Mouse (Mus musculus): ENCODE results near the gene Clec18a.
"Not testable (repeated sequence)": the region's sequence is repeated elsewhere in the genome, so short reads cannot be mapped to it uniquely, and the experiment has no call there.

Gene Clec18a

DNA sequence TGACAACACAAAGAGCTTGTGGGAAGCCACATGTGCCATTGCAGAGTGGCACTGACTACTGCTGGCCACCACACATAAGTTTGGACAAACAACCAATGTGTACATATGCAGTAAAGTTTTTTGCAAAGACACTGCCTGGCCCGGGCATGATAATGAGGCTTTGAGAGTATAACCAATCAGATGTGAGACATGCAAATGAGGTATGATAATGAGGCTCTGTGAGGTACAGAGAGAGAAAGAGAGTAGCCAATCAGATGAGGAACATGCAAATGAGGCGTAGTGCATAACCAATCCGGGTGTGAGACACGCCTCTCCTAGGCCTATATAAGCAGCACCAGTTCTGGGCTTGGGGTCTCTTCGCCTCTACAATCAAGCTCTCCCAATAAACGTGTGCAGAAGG, at the start of gene Clec18a:
Clec18a (minus strand) TSS at position 101 of the 400 bp plus-strand sequence.
- DNase-seq = not testable (repeated sequence)

DNA sequence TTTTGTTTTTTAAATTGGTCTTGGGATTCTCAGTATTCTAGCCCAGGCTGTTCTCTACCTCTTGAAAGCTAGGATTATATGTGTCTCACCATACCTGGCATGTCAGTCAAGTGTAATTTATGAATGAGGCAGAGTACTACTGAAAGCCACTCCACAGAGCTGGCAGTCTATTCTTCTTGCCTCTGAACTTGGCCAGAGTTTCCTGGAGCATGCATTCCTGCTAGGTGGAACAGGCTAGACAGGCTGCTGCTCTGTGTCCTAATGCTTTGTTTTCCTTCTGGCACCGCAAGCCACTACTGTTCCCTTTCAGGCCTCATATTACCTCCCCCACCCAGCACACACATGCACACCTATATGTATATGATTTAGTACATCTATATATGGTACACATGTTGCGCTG, 38.5 kb upstream of the Clec18a start:
- DNase-seq = no peak

- no peak for DNase-seq
Measured at GRCm38 (mm10) chr8:111119481-111119880, 27.3 kb upstream of the Clec18a start.

GRCm38 (mm10) chr8:111114891-111115290, 22.7 kb upstream of the Clec18a start:
- no peak for DNase-seq

DNA sequence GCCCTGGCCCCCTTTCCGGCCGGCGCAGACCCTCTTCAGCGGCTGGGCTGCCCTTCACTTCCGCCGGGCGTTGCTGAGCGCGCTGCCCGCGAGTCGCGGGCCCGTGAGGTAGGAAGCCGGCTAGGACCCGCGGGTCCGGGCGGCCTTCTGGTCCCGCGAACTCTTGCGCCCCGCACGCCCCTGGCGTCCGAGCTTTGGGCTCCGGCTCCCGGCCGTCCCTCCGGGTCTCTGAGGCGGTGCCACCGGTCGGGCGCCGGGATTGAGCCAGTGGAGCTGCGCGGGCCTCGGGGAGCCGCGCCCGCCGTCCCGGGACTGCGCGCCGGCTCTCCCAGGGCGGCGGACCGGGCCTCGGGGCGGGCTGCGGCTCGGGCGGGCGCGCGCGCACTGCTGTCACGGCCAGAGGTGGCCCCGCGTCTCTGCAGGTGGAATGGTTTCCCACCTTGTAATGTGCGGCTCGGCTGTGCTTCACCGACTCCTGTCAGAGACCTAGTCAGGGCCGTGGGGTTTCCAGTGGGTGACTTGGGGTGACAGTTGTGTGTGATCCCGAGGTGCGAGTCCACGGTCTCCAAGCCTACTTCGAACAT, 2.6 kb upstream of the Clec18a start:
- DNase-seq = peak in 1 of 2 experiments; percentile 28

DNA sequence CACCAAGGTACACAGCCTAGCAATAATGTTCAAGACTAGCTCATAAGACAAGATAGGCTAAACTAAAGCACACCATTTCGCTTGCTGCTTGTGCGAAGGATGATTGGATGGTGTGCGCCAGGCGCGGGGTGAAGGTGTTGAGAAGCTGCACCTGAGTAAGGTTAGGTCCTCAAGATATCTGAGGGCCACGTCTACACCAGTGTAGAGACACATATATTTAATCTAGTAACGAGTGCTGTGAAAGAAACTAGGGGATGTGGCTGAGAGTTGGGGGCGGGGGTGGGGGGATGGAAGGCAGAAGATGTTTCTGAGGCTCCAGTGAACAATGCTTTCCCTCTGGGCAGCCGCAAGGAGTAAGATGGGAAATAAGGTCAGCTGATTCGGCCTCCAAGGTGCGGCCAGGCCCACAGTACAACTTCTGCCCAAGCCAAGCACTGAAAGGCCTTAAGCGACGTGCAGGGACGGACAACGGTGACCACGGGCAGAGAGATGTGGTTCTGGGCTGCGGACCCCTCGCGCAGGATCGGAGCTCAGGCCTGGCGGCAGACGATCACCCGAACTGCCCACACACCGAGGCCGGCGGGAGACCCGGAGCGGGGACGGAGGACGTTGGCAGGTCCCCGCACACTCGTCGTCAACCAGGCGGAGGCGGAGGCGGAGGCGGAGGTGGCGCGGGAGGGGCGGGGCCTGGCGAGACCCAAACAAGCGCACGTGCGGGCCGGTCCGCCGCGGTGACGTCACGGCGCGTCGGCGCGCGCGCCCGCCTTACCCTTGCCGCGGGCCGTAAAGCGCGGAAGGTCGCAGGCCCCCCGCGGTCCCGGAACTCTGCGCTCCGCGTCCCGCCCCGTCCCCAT, 1.9 kb upstream of the Clec18a start, which contains the start of gene Pdpr:
Pdpr (plus strand) TSS at position 766 of the 854 bp plus-strand sequence.
- DNase-seq = peak; percentile 99

DNA sequence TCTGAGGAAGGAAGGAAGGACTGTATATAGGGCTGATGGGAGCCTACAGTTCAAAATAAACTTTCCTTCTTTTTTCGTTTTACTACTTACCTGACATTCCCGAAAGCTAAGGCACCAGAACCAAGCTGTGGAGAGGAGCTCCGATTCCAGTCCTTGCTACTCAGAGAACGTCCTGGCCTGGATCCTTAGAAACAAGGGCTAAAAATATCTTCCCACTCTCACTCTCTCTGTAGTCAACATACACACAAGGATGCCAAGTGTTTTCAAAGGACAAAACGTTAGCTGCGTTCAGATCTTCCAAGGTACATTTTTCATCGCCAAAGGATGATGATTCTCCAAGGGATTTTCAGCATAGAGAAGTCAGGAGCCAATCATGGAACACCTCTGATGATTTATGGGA, 520 bp downstream of the Clec18a start:
- DNase-seq = no peak

GRCm38 (mm10) chr8:111090126-111090525, 2.1 kb downstream of the Clec18a start:
- DNase-seq = peak; percentile 92 to 95

GRCm38 (mm10) chr8:111083936-111084335, 8.3 kb downstream of the Clec18a start:
- not testable (repeated sequence) for DNase-seq

GRCm38 (mm10) chr8:111081580-111082258, 10.5 kb downstream of the Clec18a start:
- DNase-seq = peak in 1 of 2 experiments; percentile 22

- DNase-seq = no peak
Measured at GRCm38 (mm10) chr8:111079861-111080271, 12.4 kb downstream of the Clec18a start.

GRCm38 (mm10) chr8:111079461-111079860, 12.8 kb downstream of the Clec18a start:
- DNase-seq = no peak

- DNase-seq = no peak
Measured at GRCm38 (mm10) chr8:111075926-111076325, 16.3 kb downstream of the Clec18a start.

DNA sequence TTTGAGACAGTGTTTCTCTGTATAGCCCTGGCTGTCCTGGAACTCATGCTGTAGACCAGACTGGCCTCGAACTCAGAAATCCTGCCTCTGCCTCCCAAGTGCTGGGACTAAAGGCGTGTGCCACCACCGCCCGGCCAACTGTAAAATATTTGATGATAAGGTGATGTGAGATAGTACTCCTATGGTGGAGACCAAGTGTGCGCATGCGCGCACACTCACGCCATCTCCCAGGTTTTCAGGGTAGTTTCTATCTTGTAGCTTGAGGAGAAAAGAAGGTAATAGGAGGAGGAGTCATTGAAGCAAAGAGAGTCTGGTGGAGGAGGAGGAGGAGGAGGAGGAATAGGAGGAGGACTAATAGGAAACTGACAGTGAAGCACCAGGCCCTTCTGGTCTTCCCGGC, 23.6 kb downstream of the Clec18a start:
- not testable (repeated sequence) for DNase-seq

DNA sequence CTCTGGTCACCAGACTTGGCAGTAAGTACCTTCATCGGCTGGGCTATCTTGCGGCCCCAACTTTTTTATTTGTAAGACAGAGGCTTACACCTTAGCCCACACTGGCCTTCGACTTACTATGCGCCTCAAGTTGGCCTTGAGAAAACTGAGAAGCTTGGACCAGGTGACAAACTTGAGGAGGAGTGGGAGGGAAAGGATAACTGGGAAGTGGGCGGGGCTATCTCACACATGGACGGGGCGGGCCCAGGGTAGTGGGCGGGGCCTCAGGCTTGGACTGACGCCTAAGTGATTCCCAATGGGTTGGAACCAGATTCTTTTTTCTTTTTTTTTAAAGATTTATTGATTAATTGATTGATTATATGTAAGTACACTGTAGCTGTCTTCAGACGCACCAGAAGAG, 24.8 kb downstream of the Clec18a start:
- DNase-seq = no peak

DNA sequence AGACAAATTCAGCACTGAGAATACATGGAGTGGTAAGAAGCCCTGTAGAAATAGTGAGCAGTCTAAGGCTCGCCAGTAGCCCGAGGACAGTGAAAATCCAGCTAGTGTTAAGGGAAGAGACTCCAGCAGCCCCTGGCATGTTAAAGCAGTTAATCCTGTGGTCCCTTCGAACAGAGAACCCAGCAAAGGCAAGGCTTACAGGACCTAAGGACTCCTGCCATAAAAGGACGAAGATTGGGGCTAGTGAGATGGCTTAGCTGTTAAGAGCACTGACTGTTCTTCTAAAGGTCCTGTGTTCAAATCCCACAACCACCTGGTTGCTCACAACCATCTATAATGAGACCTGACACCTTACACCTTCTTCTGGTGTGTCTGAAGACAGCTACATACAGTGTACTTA, 25.9 kb downstream of the Clec18a start:
- no peak for DNase-seq

DNA sequence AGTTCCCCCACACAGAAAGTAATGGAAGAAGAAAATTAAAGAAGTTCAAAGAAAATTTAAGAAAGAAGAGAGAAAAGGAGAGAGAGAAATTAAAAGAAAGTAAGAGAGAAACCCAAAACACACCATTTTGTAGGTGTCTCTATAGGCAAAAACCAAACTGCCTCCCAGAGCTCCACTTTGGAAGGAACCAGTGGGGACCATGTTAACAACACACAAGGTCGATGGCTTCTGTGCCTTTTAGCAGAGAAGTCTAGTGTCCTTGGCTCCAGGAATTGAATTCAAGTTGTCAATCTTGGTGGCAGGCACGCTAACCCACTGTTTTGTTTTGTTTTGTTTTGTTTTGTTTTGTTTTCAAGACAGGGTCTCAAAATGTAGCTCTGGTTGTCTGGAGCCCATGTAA, 29.3 kb downstream of the Clec18a start:
- no peak for DNase-seq

DNA sequence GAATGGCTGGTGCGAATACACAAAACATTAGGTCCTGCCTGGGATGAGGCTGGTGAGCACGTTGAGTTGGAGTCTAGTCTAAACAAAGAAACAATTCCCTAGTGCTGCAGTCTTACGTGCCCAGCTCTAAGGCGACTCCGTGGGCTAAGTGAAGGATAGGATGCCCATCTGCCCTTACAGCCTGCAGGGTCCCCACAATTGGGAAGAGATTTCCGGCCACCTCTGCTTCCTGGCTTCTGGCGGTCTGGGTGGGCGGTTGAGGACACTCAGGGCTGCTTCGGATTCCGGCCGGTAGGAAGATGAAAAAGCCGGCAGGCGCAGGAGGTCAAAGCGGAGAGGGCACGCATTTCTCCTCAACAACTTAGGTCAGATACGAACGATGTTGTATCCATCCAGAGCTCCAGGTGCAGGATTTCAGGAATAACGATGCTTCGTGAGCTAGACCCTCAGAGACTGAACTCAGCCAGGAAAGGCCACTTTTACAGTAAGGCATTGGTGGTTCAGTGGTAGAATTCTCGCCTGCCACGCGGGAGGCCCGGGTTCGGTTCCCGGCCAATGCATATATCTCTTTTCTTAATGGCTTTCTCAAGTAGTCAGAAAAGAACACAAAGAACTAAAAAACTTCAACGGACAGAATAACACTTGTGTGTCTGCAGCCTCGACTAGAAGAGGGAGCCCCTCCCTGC, 30.0 kb downstream of the Clec18a start:
- peak; percentile 93 to 96 for DNase-seq

DNA sequence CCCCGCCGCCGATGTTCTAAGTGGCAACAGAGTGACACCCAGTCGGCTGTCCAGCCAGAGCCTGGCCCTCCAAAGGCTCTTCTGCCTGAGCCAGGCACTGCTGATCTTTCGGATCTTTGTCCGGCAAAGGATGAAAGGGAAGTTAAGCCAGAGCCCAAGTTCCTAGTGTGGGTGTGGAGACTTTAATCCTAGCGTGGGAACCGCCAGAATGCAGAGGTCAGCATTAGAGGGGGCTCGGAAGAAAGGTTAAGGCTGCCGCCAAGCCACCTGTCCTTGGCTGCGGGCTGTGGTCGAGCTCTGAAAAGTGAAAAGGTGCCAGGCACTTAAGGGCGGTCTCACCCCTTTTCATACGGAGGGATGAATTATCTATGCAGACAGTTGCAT, 30.5 kb downstream of the Clec18a start:
- peak in 1 of 2 experiments; percentile 40 for DNase-seq

DNA sequence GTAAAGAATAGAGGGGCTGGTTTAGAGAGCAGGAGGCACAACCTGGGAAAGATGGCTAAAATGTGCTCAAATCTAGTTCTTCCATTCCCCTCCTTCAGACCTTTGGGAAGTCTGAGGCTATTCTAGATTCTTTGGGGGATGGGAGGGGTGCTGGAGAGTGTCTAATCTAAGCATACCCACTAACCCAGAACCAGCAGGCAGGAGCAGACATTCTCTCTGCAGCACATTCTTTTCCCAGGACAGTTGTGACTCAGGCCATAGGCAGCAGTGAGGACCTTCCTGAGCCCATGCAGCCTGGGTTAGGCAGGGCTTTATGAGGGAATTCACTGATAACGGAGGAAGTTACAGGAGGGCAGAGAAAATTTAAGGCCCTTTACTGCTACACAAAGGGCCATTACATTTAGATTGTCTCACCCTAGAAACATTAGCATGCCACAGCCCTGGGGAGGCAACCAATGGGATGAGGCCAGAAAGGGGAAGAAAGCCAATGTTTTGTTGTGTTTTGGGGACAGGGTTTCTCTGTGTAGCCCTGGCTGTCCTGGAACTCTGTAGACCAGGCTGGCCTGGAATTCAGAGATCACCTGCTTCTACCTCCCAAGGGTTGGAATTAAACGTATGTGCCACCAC, 33.2 kb downstream of the Clec18a start:
- no peak for DNase-seq

DNA sequence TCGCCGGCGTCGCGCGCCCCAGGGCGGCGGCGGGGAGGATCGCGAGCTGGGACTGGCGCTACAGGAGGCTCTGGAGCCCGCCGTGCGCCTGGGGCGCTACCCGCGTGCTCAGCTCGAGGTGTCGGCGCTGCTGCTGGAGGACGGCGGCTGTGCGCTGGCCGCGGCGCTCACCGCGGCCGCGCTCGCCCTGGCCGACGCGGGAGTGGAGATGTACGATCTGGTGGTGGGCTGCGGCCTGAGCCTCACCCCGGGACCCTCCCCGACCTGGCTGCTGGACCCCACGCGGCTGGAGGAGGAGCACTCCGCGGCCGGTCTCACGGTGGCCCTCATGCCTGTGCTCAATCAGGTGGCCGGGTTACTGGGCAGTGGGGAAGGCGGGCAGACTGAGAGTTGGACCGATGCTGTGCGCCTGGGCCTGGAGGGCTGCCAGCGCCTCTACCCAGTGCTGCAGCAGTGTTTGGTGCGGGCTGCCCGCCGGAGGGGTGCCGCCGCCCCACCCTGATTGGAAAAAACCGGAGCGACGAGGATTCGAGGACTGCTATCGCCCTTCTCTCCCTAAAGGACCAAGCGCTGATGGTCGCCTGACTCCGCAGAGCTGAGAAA, 35.4 kb downstream of the Clec18a start:
- peak; percentile 65 to 66 for DNase-seq

DNA sequence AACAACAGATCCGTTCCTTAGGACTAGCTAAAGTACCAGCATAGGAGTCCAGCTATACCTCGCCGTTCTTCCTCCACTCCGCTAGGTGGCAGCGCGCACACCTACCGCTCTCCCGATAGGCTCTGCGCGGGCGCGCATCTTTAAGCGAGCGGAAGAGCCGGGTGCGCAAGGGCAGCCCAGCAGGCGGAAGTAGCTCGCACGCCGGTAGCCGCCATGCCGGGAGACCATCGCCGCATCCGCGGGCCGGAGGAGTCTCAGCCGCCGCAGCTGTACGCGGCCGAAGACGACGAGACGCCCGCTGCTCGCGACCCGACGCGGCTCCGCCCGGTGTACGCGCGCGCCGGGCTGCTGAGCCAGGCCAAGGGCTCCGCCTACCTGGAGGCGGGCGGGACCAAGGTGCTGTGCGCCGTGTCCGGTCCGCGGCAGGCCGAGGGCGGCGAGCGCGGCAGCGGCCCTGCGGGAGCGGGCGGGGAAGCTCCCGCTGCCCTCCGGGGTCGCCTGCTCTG, 36.0 kb downstream of the Clec18a start, which contains the start of gene Exosc6:
Exosc6 (plus strand) TSS at position 182 of the 506 bp plus-strand sequence.
- DNase-seq = peak; percentile 94 to 96

All from cerebellum, postnatal 10 days (tissue).